Mouse (Mus musculus) ovary, postnatal 36 days (tissue): ENCODE measurements around the gene Emc9.
A peak's percentile ranks its signal among the peaks of the same experiment; 100 is the strongest.

ENCODE experiments used
- DNase-seq: peaks from one replicate; pipeline ENCODE4 v3.0.0; 2022; ENCODE audit warnings: low spot score, mixed read lengths

Gene Emc9

DNA sequence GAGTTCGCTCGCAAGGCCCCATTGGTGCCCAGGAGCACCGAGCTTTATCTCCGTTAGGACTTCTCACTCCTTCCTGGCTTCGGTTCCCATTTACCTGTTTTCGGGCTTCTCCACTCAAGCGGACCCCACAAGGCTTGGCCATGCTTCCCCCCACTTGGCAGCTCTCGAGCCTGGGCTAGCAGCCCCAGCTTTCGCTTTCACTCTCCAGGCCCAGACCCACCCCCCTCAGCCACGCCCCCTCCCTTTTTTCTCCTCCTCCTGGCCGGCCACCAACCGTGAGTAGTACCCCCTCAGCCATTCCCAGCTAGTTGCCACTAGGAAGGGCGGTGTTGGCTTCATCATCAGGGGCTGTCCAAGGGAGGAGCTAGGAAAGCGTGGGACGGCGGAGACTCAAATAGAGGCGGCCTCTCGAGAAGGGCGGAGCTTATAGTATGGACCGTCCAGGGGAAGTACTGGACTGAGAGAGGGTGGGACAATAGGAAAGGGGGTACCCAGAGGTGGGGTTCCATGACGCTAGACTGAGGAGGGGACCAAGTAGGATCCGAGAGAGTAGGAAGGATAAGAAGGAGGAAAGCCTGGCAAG is 5.7 kb upstream of the Emc9 start, which contains the start of gene Psme2:
Gene Psme2 (minus strand): TSS at position 366 of the 583 bp plus-strand sequence.
- peak; percentile 89 for DNase-seq

DNA sequence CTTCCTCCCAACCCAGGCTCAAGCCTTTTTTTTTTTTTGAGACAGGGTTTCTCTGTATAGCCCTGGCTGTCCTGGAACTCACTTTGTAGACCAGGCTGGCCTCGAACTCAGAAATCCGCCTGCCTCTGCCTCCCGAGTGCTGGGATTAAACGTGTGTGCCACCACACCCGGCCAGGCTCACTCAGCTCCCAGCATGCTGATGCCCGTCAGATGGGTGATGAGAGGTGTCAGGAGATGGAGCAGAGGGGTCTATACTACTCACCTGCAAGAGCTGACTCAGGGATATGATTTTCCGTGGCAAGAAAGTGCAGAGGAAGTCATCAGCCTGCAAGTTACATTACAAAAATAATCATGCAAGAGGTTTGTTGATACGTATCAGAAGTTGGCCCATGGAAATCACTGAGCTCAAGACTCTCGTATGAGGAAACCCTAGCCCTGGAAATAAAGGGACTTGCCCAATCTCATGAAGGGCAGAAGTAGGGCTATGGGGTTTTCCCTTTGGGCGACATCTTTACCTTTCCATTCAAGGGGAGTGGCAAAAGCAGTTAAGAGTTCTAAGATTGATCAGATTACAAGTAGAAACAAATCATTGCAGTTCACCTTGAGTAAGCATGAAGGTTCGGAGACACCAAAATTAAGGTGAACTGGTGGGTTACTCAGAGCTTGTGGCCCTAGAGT is 4.8 kb upstream of the Emc9 start:
- no peak for DNase-seq

- no peak for DNase-seq
Measured at GRCm38 (mm10) chr14:55589271-55589670, 4.2 kb upstream of the Emc9 start.

DNA sequence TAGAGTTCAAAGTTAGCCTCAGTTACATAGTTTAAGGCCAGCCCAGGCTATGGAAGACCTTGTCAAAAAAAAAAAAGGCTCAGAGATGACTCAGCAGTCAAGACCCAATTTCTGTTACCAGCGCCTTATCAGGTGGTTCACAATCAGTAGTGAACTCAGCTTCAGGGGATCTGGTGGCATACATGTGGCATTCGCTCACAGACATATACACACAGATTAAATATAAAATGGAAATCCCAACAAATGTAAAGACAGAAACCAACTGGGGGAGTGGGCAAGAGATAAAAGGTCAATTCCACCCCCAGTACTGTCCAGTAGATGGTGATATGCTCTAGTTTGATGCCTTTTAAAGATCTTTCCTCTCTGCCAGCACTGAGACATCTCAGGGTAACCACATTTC is 1.0 kb upstream of the Emc9 start:
- DNase-seq = no peak

GRCm38 (mm10) chr14:55585566-55585960 is 461 bp upstream of the Emc9 start:
- DNase-seq = no peak

DNA sequence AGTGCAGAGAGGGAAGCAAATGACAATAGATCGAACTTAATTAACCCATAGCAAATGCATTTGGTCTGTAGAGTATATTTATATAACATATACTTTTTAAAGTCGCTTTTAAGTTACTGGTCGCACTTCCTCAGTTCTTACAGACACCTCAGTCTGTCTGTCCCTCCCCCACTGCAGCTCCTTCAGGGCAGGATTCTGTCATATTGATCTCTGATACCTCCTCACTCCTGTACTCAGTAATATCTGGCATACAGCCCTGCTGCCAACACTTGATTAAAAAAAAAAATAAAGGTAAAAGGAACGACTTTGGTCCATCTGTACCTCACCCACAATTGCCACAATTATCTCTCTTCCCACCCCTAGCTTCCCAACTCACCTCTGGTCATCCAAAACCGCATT is 800 bp downstream of the Emc9 start:
- DNase-seq = no peak

DNA sequence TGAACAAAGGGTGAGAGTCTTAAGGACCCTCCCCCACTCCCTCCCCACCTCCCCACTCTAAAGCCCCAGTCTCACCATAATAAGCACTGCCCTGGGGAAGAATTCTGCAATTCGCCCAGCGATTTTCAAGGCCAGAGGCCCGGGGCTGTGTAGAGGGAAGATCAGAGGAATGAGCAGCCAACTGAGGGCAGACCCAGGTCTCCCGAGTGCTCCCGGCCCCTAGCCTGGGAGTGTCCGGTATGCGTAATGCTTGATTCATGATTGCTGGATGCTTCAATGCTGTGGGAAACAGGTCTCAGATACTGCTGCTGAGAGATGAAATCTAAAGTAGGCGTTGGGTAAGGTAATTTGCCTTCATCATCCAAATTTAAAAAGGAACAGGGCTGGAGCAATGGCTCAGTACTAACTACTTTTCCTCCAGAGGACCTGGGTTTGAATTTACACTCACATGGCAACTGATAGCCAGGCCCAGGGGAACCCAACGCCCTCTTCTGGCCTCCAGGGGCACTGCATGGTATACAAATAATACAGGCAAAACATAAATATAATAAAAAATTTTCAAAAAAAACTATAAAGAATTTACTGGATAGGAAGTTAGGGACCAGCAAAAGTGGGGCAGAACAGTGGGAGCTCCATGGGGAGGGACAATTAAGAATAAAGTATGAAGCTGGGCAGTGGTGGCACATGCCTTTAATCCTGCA is 3.0 kb downstream of the Emc9 start:
- DNase-seq = no peak

- no peak for DNase-seq
Measured at GRCm38 (mm10) chr14:55580731-55581130, 4.4 kb downstream of the Emc9 start.

DNA sequence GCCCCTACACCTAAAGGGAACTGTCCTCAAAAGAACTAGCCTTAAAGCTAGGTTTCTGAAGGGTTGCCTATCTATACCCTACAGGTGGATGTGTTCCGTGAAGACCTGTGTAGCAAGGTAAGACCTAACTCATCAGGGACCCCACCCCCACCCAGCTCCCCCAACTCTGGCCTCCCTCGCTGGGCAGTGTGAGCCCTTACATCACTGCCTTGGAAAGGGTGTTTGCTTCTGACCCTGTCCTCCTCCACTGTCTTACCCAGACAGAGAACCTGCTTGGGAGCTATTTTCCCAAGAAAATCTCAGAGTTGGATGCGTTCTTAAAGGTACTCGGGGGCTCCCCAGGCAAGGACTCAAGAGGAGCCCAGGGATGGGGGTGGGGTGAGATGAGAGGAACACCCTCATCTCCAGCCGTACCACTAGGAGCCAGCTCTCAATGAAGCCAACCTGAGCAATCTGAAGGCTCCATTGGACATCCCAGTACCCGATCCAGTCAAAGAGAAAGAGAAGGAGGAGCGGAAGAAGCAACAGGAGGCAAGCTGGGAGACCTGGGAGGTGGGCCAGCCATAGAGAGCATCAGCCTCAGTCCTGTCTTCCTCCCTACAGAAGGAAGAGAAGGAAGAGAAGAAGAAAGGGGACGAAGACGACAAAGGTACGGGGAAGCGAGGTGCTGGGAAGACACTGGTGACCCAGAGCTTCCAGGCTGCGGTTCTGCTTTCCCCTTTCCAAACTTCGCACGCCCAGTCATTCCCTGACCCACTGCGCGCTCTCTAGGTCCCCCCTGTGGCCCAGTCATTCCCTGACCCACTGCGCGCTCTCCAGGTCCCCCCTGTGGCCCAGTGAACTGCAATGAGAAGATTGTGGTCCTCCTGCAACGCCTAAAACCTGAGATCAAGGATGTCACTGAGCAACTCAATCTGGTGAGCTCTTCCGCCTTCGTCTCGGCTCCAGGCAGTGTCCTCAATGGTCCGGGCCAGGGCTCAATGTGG is 5.3 kb downstream of the Emc9 start:
- DNase-seq = no peak

DNA sequence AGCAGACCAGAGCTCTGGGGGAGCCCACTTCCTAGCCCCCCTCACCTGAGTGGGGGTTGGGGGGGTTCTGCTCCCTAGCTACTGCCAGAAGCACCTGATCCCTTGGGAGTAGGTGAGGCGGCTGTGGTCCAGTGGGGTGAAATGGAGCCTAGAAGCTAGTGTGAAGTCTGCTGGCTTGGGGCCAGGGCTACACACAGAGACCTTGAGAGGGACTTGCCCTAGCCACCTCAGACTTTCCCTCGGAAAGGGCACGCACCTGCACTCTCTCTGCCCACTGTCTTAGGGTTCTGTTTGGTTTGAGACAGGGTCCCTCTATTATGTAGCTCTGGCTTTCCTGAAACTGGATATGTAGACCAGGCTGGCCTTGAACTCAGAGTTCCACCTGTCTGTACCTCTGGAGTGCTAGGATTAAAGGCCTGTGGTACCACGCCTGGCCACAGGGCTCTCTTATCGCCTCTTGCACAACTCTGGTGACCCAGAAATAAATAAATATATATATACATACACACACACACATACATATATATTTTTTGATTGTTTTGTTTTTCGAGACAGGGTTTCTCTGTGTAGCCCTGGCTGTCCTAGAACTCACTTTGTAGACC is 6.3 kb downstream of the Emc9 start:
- DNase-seq = peak; percentile 69

- DNase-seq = peak; percentile 84
Measured at GRCm38 (mm10) chr14:55577871-55578667, 7.0 kb downstream of the Emc9 start, which contains the start of gene Psme1. Gene Psme1 (plus strand): TSS chr14:55578123.

GRCm38 (mm10) chr14:55576376-55576775 is 8.7 kb downstream of the Emc9 start:
- no peak for DNase-seq

DNA sequence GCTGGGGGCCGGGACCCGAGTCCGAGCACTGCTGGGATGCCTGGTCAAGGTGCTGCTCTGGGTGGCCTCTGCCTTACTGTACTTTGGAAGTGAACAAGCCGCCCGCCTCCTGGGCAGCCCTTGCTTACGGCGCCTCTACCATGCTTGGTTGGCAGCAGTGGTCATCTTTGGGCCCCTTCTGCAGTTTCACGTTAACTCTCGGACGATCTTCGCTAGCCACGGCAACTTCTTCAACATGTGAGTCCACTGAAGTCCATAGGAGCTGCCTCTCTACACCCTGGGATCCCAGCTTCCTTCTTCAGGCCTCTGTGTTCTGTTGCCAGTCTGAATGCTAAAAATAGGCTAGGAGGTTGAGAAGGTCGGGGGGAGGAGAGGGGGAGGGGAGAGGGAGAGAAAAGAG is 9.4 kb downstream of the Emc9 start:
- no peak for DNase-seq

GRCm38 (mm10) chr14:55575302-55575701 is 9.8 kb downstream of the Emc9 start, which contains the start of gene Fitm1:
Gene Fitm1 (plus strand): TSS chr14:55575617.
- no peak for DNase-seq

DNA sequence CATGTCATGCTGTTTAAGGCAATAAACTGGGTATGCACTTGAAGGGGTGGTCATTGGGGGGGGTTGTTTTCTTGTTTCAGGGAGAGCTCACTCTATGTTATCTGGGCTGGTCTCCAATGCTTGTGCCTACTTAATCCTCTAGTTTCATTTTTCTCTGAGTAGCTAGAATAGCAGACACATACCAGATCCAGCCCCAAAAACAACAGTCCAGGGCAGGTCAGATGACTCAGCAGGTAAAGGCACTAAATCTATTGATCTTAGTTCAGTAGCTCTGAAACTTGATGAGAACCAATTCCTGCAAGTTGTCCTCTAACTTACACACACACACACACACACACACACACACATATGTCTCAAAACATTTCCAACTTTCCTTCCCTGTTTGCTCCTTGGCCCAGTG is 13.3 kb downstream of the Emc9 start:
- no peak for DNase-seq

- no peak for DNase-seq
Measured at GRCm38 (mm10) chr14:55570588-55570987, 14.5 kb downstream of the Emc9 start.

- DNase-seq = no peak
Measured at GRCm38 (mm10) chr14:55567496-55567895, 17.6 kb downstream of the Emc9 start.

DNA sequence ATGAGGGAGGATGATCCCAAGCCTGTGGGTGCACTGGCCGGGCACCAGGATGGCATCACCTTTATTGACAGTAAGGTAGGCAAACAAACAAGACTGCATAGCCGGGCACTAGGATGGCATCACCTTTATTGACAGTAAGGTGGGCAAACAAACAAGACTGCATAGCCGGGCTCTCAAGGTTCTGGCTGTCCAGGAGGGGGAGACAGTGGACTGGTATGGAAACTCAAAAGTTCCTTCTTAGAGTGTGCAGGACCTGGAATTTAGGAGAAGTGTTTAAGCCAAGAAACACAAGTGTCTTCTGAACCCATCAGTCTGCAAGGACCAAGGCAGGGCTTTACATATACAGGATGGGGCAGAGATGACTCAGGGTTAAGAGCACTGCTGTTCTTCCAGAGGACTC is 19.4 kb downstream of the Emc9 start:
- DNase-seq = no peak

GRCm38 (mm10) chr14:55563249-55563648 is 21.9 kb downstream of the Emc9 start:
- DNase-seq = no peak

- no peak for DNase-seq
Measured at GRCm38 (mm10) chr14:55561860-55562259, 23.2 kb downstream of the Emc9 start.
